Mouse (Mus musculus) olfactory bulb, adult 2 months (tissue): ENCODE results near the gene Slc16a6. TPM values are rescaled to one million over a fixed set of nuclear protein-coding genes. Genes with fewer than 3 reads are reported as not detected.

Source experiments
- H3K27ac ChIP-seq: fragments of 200-500 bp; 2 replicates; pipeline ENCODE4 v1.5.1; 2012; ENCODE audit warnings: low read depth, low read length; ENCODE audit not compliant: insufficient read depth
- H3K4me1 ChIP-seq: fragments of 200-500 bp; 2 replicates; pipeline ENCODE4 v1.6.1; 2012; ENCODE audit warnings: low read length; ENCODE audit not compliant: control insufficient read depth, insufficient read depth
- H3K4me3 ChIP-seq: fragments of 200-500 bp; 2 replicates; pipeline ENCODE4 v1.5.1; 2012; ENCODE audit warnings: mild to moderate bottlenecking, low read depth, low read length, moderate library complexity; ENCODE audit not compliant: insufficient read depth
- CTCF ChIP-seq: fragments of 200-500 bp; IDR thresholded peaks from 2 replicates; pipeline ENCODE4 v1.5.1; 2012; ENCODE audit warnings: low read depth, mild to moderate bottlenecking, low read length, moderate library complexity; ENCODE audit not compliant: insufficient read depth
- POLR2A ChIP-seq: fragments of 200-500 bp; IDR thresholded peaks from 2 replicates; pipeline ENCODE4 v1.6.1; 2012; ENCODE audit warnings: mild to moderate bottlenecking, low read depth, low read length, moderate library complexity; ENCODE audit not compliant: insufficient read depth
- WGBS: fragments of 180-500 bp; shearing (Covaris S2); methylation state at CpG from one replicate; pipeline ENCODE4 v1.1.7; 2018; 5-methylcytosine and 5-hydroxymethylcytosine counted together
- polyA plus RNA-seq: library from polyadenylated mRNA; stranded (reverse); fragments of >200 nt; gene quantifications from 2 replicates; pipeline ENCODE4 v1.2.4, GENCODE M21; 2012; ENCODE audit warnings: low replicate concordance; ENCODE audit not compliant: missing spikeins, insufficient read depth, insufficient read length

The Slc16a6 gene
- polyA plus RNA-seq, 1 experiment, result not detected

- Histone ChIP-seq H3K4me3 (no peak overlapping the region), H3K4me1 (peaks cover 7% of the 10 kb centered on the region), H3K27ac (no peak overlapping the region)
- WGBS, result 95% methylated on average over 8 of the region's 8 CpGs
- TF ChIP-seq CTCF (no peak), POLR2A (no peak)
Observed at GRCm38 (mm10) chr11:109443468-109444263, 29.7 kb downstream of the Slc16a6 start.

- TF ChIP-seq POLR2A, result no peak
- H3K4me3 ChIP-seq, result no peak overlapping the region
- no peak overlapping the region for H3K27ac ChIP-seq
- H3K4me1 ChIP-seq, result peaks cover 13% of the 10 kb centered on the region
- 74% methylated on average over 5 of the region's 5 CpGs for WGBS
Observed at GRCm38 (mm10) chr11:109442166-109442730, 31.1 kb downstream of the Slc16a6 start.

- Histone ChIP-seq H3K27ac (no peak overlapping the region), H3K4me3 (no peak overlapping the region), H3K4me1 (peaks cover 15% of the 10 kb centered on the region)
- no peak for TF ChIP-seq CTCF
- no peak for TF ChIP-seq POLR2A
- WGBS, result 72% methylated on average over 3 of the region's 3 CpGs
Observed at GRCm38 (mm10) chr11:109441119-109441518, 32.3 kb downstream of the Slc16a6 start.

GRCm38 (mm10) chr11:109440641-109441040 lies 32.8 kb downstream of the Slc16a6 start:
- H3K4me3 ChIP-seq, result no peak overlapping the region
- 77% methylated on average over 4 of the region's 4 CpGs for WGBS
- TF ChIP-seq CTCF (no peak), POLR2A (no peak)
- H3K4me1 ChIP-seq, result peaks cover 15% of the 10 kb centered on the region
- H3K27ac ChIP-seq, result no peak overlapping the region

- H3K27ac ChIP-seq, result no peak overlapping the region
- 5% methylated on average over 32 of the region's 32 CpGs for WGBS
- TF ChIP-seq CTCF (no peak), POLR2A (no peak)
- H3K4me3 ChIP-seq, result peak overlapping the region; percentile 39
- H3K4me1 ChIP-seq, result peaks cover 15% of the 10 kb centered on the region
Observed at GRCm38 (mm10) chr11:109439829-109440340, 33.5 kb downstream of the Slc16a6 start.

GRCm38 (mm10) chr11:109439209-109439608 lies 34.2 kb downstream of the Slc16a6 start:
- TF ChIP-seq CTCF (no peak), POLR2A (no peak)
- Histone ChIP-seq H3K27ac (no peak overlapping the region), H3K4me1 (peaks cover 15% of the 10 kb centered on the region), H3K4me3 (no peak overlapping the region)
- WGBS, result 18% methylated on average over 5 of the region's 5 CpGs

GRCm38 (mm10) chr11:109436889-109437288 lies 36.5 kb downstream of the Slc16a6 start:
- Histone ChIP-seq H3K27ac (no peak overlapping the region), H3K4me1 (peaks cover 15% of the 10 kb centered on the region), H3K4me3 (no peak overlapping the region)
- WGBS, result 77% methylated on average over 8 of the region's 8 CpGs
- TF ChIP-seq CTCF (no peak), POLR2A (no peak)

- no peak for TF ChIP-seq CTCF
- no peak for TF ChIP-seq POLR2A
- Histone ChIP-seq H3K27ac (no peak overlapping the region), H3K4me1 (peaks cover 14% of the 10 kb centered on the region), H3K4me3 (no peak overlapping the region)
- WGBS, result 89% methylated on average over 16 of the region's 16 CpGs
Observed at GRCm38 (mm10) chr11:109434233-109434798, 39.1 kb downstream of the Slc16a6 start.

- H3K4me3 ChIP-seq, result no peak overlapping the region
- TF ChIP-seq CTCF (no peak), POLR2A (no peak)
- 97% methylated on average over 5 of the region's 5 CpGs for WGBS
Observed at GRCm38 (mm10) chr11:109427353-109427752, 46.0 kb downstream of the Slc16a6 start.

GRCm38 (mm10) chr11:109426272-109426586 lies 47.2 kb downstream of the Slc16a6 start:
- under 1% methylated on average over 11 of the region's 11 CpGs for whole genome bisulfite sequencing

More at GRCm38 (mm10) chr11:109427353-109427752, 46.0 kb downstream of the Slc16a6 start:
- Histone ChIP-seq H3K4me1 (peaks cover 7% of the 10 kb centered on the region; the same call in 1 of the 2 replicates), H3K27ac (no peak overlapping the region)

More at GRCm38 (mm10) chr11:109426272-109426586, 47.2 kb downstream of the Slc16a6 start:
- peak overlapping the region; percentile 56 for H3K4me3 ChIP-seq
- TF ChIP-seq CTCF (no peak), POLR2A (no peak)
- peak overlapping the region; percentile 43 for H3K27ac ChIP-seq
- peaks cover 4% of the 10 kb centered on the region; the same call in 1 of the 2 replicates for H3K4me1 ChIP-seq
